Mouse (Mus musculus) CH12.LX (cell line): ENCODE data around the gene Zfp354a. TPM values are rescaled to one million over a fixed set of nuclear protein-coding genes. Genes with fewer than 3 reads are reported as not detected.

ENCODE experiments used
- DNase-seq: peaks from one replicate; pipeline ENCODE4 v3.0.0-alpha.2; 2013; ENCODE audit errors: extremely low read depth
- H3K27ac ChIP-seq: 2 replicates; pipeline ENCODE4 v1.5.1; 2012; ENCODE audit warnings: low read depth, mild to moderate bottlenecking, control low read depth, moderate library complexity; ENCODE audit not compliant: insufficient read depth
- H3K27me3 ChIP-seq: replicated peaks from 2 replicates; pipeline ENCODE3; 2012; ENCODE audit warnings: inconsistent platforms
- H3K36me3 ChIP-seq, 2 experiments: replicated peaks in 1 of 2; 2 replicates each; pipeline versions ENCODE3 to v1.6.1; 2012; ENCODE audit warnings: inconsistent platforms in 1 of 2, low read length in 1 of 2, mild to moderate bottlenecking in 1 of 2, mixed read lengths in 1 of 2, moderate library complexity in 1 of 2; ENCODE audit not compliant: control insufficient read depth in 1 of 2, insufficient read depth in 1 of 2
- H3K4me1 ChIP-seq, 2 experiments: 2 replicates each; pipeline ENCODE4 v1.6.1; 2012; ENCODE audit warnings: inconsistent platforms in 1 of 2, moderate library complexity in 1 of 2; ENCODE audit not compliant: insufficient read depth in 2 of 2, control insufficient read depth in 1 of 2
- H3K4me2 ChIP-seq: 2 replicates; pipeline ENCODE4 v1.6.1; 2012; ENCODE audit warnings: low read depth, mild to moderate bottlenecking, control low read depth; ENCODE audit not compliant: poor library complexity, insufficient read depth, severe bottlenecking
- H3K4me3 ChIP-seq, 3 experiments: fragments of 150-350 bp in 1 of 3; sonication (generic) in 1 of 3; replicated peaks in 1 of 3; 2 replicates each; pipeline versions ENCODE3 to v1.5.1; 2011 to 2012; ENCODE audit warnings: low read depth in 2 of 3, low read length in 2 of 3, mild to moderate bottlenecking in 2 of 3, moderate library complexity in 2 of 3, control low read depth in 1 of 3, improper control_type of control experiment in 1 of 3, inconsistent platforms in 1 of 3, mixed read lengths in 1 of 3; ENCODE audit not compliant: poor library complexity in 1 of 3
- H3K79me2 ChIP-seq: replicated peaks from 2 replicates; pipeline ENCODE4 v1.6.1; 2012; ENCODE audit warnings: mild to moderate bottlenecking, moderate library complexity; ENCODE audit not compliant: control insufficient read depth, poor library complexity, insufficient read depth, severe bottlenecking; ENCODE audit errors: extremely low read depth
- H3K9ac ChIP-seq: 2 replicates; pipeline ENCODE4 v1.6.1; 2012; ENCODE audit warnings: low read depth, mild to moderate bottlenecking, control low read depth, moderate library complexity; ENCODE audit not compliant: insufficient read depth
- H3K9me3 ChIP-seq: replicated peaks from 2 replicates; pipeline ENCODE3; 2012; ENCODE audit warnings: low read length, inconsistent platforms, mixed read lengths
- CHD2 ChIP-seq: IDR thresholded peaks from 2 replicates; pipeline ENCODE4 v1.6.1; 2011; ENCODE audit warnings: low read length, improper control_type of control experiment
- E2F4 ChIP-seq: IDR thresholded peaks from 2 replicates; pipeline ENCODE4 v1.6.1; 2011; ENCODE audit warnings: low read depth, low read length, improper control_type of control experiment; ENCODE audit not compliant: insufficient replicate concordance
- ETS1 ChIP-seq: conservative IDR thresholded peaks from 2 replicates; pipeline ENCODE4 v1.6.1; 2012; ENCODE audit warnings: low read depth, mild to moderate bottlenecking, inconsistent platforms, low read length, improper control_type of control experiment, moderate library complexity
- JUN ChIP-seq: IDR thresholded peaks from 2 replicates; pipeline ENCODE4 v1.6.1; 2011; ENCODE audit warnings: low read depth, mild to moderate bottlenecking, low read length, improper control_type of control experiment, moderate library complexity; ENCODE audit not compliant: insufficient read depth
- JUND ChIP-seq: conservative IDR thresholded peaks from 2 replicates; pipeline ENCODE4 v1.6.1; 2011; ENCODE audit warnings: low read depth, low read length, improper control_type of control experiment
- KAT2A ChIP-seq: IDR thresholded peaks from 2 replicates; pipeline ENCODE4 v1.6.1; 2012; ENCODE audit warnings: low read length, improper control_type of control experiment, inconsistent platforms; ENCODE audit not compliant: insufficient replicate concordance
- MXI1 ChIP-seq: IDR thresholded peaks from 2 replicates; pipeline ENCODE4 v1.6.1; 2011; ENCODE audit warnings: mild to moderate bottlenecking, low read depth, low read length, improper control_type of control experiment
- MYC ChIP-seq: IDR thresholded peaks from 2 replicates; pipeline ENCODE4 v1.6.1; 2011; ENCODE audit warnings: low read depth, mild to moderate bottlenecking, improper control_type of control experiment, low read length
- NELFE ChIP-seq: IDR thresholded peaks from 2 replicates; pipeline ENCODE4 v1.6.1; 2011; ENCODE audit warnings: low read depth, low read length, improper control_type of control experiment
- NRF1 ChIP-seq: IDR thresholded peaks from 2 replicates; pipeline ENCODE4 v1.6.1; 2014; ENCODE audit warnings: low read depth, mild to moderate bottlenecking, inconsistent platforms, low read length, improper control_type of control experiment, moderate library complexity
- POLR2AphosphoS2 ChIP-seq: IDR thresholded peaks from 2 replicates; pipeline ENCODE4 v1.6.1; 2011; ENCODE audit warnings: low read depth, low read length, improper control_type of control experiment
- RCOR1 ChIP-seq: conservative IDR thresholded peaks from 2 replicates; pipeline ENCODE4 v1.6.1; 2012; ENCODE audit warnings: low read depth, mild to moderate bottlenecking, inconsistent platforms, low read length, improper control_type of control experiment
- SMC3 ChIP-seq: IDR thresholded peaks from 2 replicates; pipeline ENCODE4 v1.6.1; 2011; ENCODE audit warnings: low read depth, low read length, improper control_type of control experiment
- TBP ChIP-seq: conservative IDR thresholded peaks from 2 replicates; pipeline ENCODE4 v1.6.1; 2011; ENCODE audit warnings: low read depth, low read length, improper control_type of control experiment
- TCF12 ChIP-seq: IDR thresholded peaks from 2 replicates; pipeline ENCODE4 v1.6.1; 2014; ENCODE audit warnings: low read depth, mild to moderate bottlenecking, inconsistent platforms, low read length, improper control_type of control experiment
- UBTF ChIP-seq: IDR thresholded peaks from 2 replicates; pipeline ENCODE4 v1.6.1; 2012; ENCODE audit warnings: low read depth, mild to moderate bottlenecking, inconsistent platforms, low read length, improper control_type of control experiment, moderate library complexity
- USF1 ChIP-seq: IDR thresholded peaks from 2 replicates; pipeline ENCODE4 v1.6.1; 2014; ENCODE audit warnings: low read depth, mild to moderate bottlenecking, inconsistent platforms, low read length, improper control_type of control experiment
- USF2 ChIP-seq: conservative IDR thresholded peaks from 2 replicates; pipeline ENCODE4 v1.6.1; 2011; ENCODE audit warnings: low read depth, low read length, improper control_type of control experiment
- ZKSCAN1 ChIP-seq: IDR thresholded peaks from 2 replicates; pipeline ENCODE4 v1.6.1; 2012; ENCODE audit warnings: low read depth, inconsistent platforms, low read length, improper control_type of control experiment, borderline replicate concordance
- ZMIZ1 ChIP-seq: IDR thresholded peaks from 2 replicates; pipeline ENCODE4 v1.6.1; 2012; ENCODE audit warnings: low read depth, mild to moderate bottlenecking, inconsistent platforms, low read length, improper control_type of control experiment
- ZNF384 ChIP-seq: IDR thresholded peaks from 2 replicates; pipeline ENCODE4 v1.6.1; 2012; ENCODE audit warnings: low read depth, low read length, improper control_type of control experiment, inconsistent platforms
- dilution Hi-C: fragments of 300-500 bp; cut with MboI; formaldehyde crosslinking; loops from 2 replicates; pipeline ENCODE4 v1.14.3; 2020; ENCODE audit warnings: low sequenced_read_pairs; ENCODE audit not compliant: extremely low pct_unique_long_range_greater_than_20kb, extremely low pct_ligation_motif_present
- in situ Hi-C: fragments of 300-500 bp; cut with MboI; formaldehyde crosslinking; loops from 3 replicates; pipeline ENCODE4 v1.14.3; 2019; ENCODE audit warnings: low sequenced_read_pairs, low pct_ligation_motif_present, low pct_unique_long_range_greater_than_20kb, mixed read lengths
- polyA plus RNA-seq: library from polyadenylated mRNA; unstranded; fragments of >175 nt; gene quantifications from 2 replicates; pipeline ENCODE4 v1.2.1, GENCODE M21; 2012; ENCODE audit warnings: low read depth; ENCODE audit not compliant: insufficient read length
- total RNA-seq, 2 experiments: library from RNA; depleted of rRNA; stranded (reverse); fragments of 300-350 nt in 1 of 2; fragments of >200 nt in 1 of 2; gene quantifications; 2 replicates each; pipeline ENCODE4 v1.2.3; 2012 to 2014

Gene Zfp354a
- total and polyA plus RNA-seq, 3 experiments = not detected

DNA sequence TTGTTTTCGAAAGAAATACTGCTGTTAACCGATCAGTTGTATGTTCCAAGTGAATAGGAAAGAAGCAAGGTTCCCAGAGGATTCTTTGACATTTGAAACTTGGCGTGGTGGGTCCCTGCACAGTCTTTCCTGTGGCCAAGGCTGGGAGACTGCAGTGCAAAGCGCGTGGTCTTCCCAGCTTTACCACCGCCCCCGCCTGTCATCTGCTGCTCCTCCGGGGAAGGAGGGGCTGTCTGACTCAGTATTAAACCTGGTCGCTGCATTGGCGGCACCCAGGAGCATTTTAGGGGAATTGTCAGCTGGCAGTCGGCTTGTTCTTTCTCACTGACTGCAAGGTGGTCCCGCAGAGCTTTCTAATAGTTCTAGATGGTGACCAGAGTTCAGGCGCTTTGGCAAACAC is 26.2 kb downstream of the Zfp354a start:
- H3K27ac ChIP-seq = no peak overlapping the region
- H3K4me2 ChIP-seq = no peak overlapping the region
- H3K4me1 ChIP-seq = no peaks in the 10 kb centered on the region; a peak in 1 of 4 replicates
- no peaks in the 10 kb centered on the region for H3K9me3 ChIP-seq
- H3K27me3 ChIP-seq = peaks cover 79% of the 10 kb centered on the region
- in situ Hi-C loops = no loop called here
- H3K9ac ChIP-seq = no peak overlapping the region
- dilution Hi-C loops = no loop called here
- DNase-seq = no peak
- H3K4me3 ChIP-seq = no peak overlapping the region
- no peaks in the 10 kb centered on the region for H3K36me3 ChIP-seq
- H3K79me2 ChIP-seq = no peaks in the 10 kb centered on the region
- no peak for TF ChIP-seq KAT2A
- no peak for TF ChIP-seq TCF12
- no peak for TF ChIP-seq TBP
- TF ChIP-seq USF2 = no peak
- TF ChIP-seq CHD2 = no peak
- TF ChIP-seq ZMIZ1 = no peak
- TF ChIP-seq MYC = no peak
- no peak for TF ChIP-seq NELFE
- no peak for TF ChIP-seq NRF1
- no peak for TF ChIP-seq SMC3
- TF ChIP-seq E2F4 = no peak
- no peak for TF ChIP-seq ETS1

DNA sequence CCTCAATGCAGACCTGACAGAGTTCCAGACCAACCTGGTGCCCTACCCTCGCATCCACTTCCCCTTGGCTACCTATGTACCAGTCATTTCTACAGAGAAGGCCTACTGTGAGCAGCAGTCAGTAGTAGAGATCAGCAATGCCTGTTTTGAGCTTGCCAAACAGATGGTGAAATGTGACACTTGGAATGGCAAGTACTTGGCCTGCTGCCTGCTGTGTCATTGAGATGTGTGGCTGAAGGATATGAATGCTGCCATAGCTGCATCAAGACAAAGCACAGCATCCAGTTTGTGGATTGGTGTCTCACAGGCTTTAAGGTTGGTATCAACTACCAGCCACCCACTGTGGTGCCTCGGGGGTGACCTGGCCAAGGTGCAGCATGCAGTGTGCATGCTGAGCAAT is 48.2 kb downstream of the Zfp354a start:
- H3K9me3 ChIP-seq = peaks cover 2% of the 10 kb centered on the region
- H3K4me2 ChIP-seq = no peak overlapping the region
- no peak overlapping the region for H3K9ac ChIP-seq
- H3K4me3 ChIP-seq = no peak overlapping the region
- TF ChIP-seq UBTF = no peak
- in situ Hi-C loops (no loop called here), dilution Hi-C loops (no loop called here)
- H3K27me3 ChIP-seq = peaks cover 66% of the 10 kb centered on the region
- no peaks in the 10 kb centered on the region for H3K36me3 ChIP-seq
- no peak for DNase-seq
- no peak overlapping the region for H3K27ac ChIP-seq
- no peaks in the 10 kb centered on the region for H3K79me2 ChIP-seq
- no peaks in the 10 kb centered on the region for H3K4me1 ChIP-seq

DNA sequence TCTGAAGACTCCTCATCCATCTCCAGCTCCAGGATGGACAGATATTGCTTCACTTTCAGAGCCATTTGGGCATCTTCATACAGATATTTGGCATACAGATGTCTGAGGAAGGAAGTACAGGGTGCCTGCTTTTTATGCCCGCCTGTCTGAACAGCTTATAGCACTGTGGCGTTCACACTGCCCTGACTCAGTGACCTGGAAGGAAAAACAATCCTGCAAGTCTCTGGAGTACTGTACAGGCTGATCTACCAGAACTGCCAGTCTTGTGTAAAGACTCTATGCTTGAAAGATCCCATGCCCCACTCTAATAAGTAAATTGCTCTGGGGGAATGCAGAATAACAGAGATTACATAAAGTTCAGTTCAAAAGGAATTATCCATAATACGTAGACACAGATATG is 51.6 kb downstream of the Zfp354a start:
- dilution Hi-C loops = no loop called here
- DNase-seq = no peak
- no peaks in the 10 kb centered on the region for H3K9me3 ChIP-seq
- H3K4me3 ChIP-seq = no peak overlapping the region
- no peak overlapping the region for H3K9ac ChIP-seq
- H3K27me3 ChIP-seq = peaks cover 60% of the 10 kb centered on the region
- H3K36me3 ChIP-seq = no peaks in the 10 kb centered on the region
- no peak overlapping the region for H3K27ac ChIP-seq
- no peaks in the 10 kb centered on the region for H3K79me2 ChIP-seq
- H3K4me1 ChIP-seq = no peaks in the 10 kb centered on the region
- H3K4me2 ChIP-seq = no peak overlapping the region
- in situ Hi-C loops = no loop called here
- TF ChIP-seq POLR2AphosphoS2 = no peak
- no peak for TF ChIP-seq ZMIZ1
- no peak for TF ChIP-seq RCOR1
- TF ChIP-seq ZKSCAN1 = no peak
- TF ChIP-seq UBTF = no peak
- TF ChIP-seq JUND = no peak
- TF ChIP-seq JUN = no peak
- TF ChIP-seq USF1 = no peak
- no peak for TF ChIP-seq ZNF384
- no peak for TF ChIP-seq TCF12
- TF ChIP-seq MXI1 = no peak
